Mouse (Mus musculus) MEL (cell line): ENCODE results near the gene Mad2l1bp. TPM values are rescaled to one million over a fixed set of nuclear protein-coding genes. Genes with fewer than 3 reads are reported as not detected.
A peak's percentile ranks its signal among the peaks of the same experiment; 100 is the strongest.

Experiments used
- DNase-seq: peaks from one replicate; pipeline ENCODE4 v3.0.0; 2011; ENCODE audit warnings: low read depth, low spot score
- H3K27ac ChIP-seq: 2 replicates; pipeline ENCODE4 v1.5.1; 2012; ENCODE audit warnings: low read depth, mild to moderate bottlenecking, control low read depth, low read length, moderate library complexity; ENCODE audit not compliant: control insufficient read depth
- H3K27me3 ChIP-seq, 2 experiments: fragments of 150-350 bp in 1 of 2; sonication (generic) in 1 of 2; 2 replicates each; pipeline ENCODE4 v1.6.1; 2012; ENCODE audit warnings: low read length in 2 of 2, mild to moderate bottlenecking in 2 of 2, improper control_type of control experiment in 1 of 2, moderate library complexity in 1 of 2; ENCODE audit not compliant: insufficient read depth in 2 of 2, control insufficient read depth in 1 of 2
- H3K36me3 ChIP-seq, 2 experiments: 2 replicates each; pipeline ENCODE4 v1.6.1; 2012 to 2014; ENCODE audit warnings: low read length in 2 of 2, improper control_type of control experiment in 1 of 2, inconsistent platforms in 1 of 2, mild to moderate bottlenecking in 1 of 2; ENCODE audit not compliant: insufficient read depth in 2 of 2, control insufficient read depth in 1 of 2
- H3K4me1 ChIP-seq, 2 experiments: fragments of 150-350 bp in 1 of 2; sonication (generic) in 1 of 2; 2 replicates each; pipeline ENCODE4 v1.6.1; 2012; ENCODE audit warnings: low read length in 2 of 2, improper control_type of control experiment in 1 of 2, mild to moderate bottlenecking in 1 of 2; ENCODE audit not compliant: insufficient read depth in 2 of 2, control insufficient read depth in 1 of 2
- H3K4me3 ChIP-seq, 2 experiments: fragments of 150-350 bp in 1 of 2; sonication (generic) in 1 of 2; 2 replicates each; pipeline ENCODE4 v1.5.1; 2012; ENCODE audit warnings: low read depth in 2 of 2, low read length in 2 of 2, mild to moderate bottlenecking in 2 of 2, moderate library complexity in 2 of 2, control low read depth in 1 of 2, improper control_type of control experiment in 1 of 2; ENCODE audit not compliant: control insufficient read depth in 1 of 2, insufficient read depth in 1 of 2
- H3K79me2 ChIP-seq: 2 replicates; pipeline ENCODE4 v1.6.1; 2012; ENCODE audit warnings: mild to moderate bottlenecking, low read length, moderate library complexity; ENCODE audit not compliant: control insufficient read depth, poor library complexity, insufficient read depth
- H3K9ac ChIP-seq: 2 replicates; pipeline ENCODE4 v1.6.1; 2012; ENCODE audit warnings: low read depth, mild to moderate bottlenecking, control low read depth, low read length, moderate library complexity; ENCODE audit not compliant: control insufficient read depth, poor library complexity, severe bottlenecking
- H3K9me3 ChIP-seq: fragments of 150-350 bp; sonication (generic); replicated peaks from 2 replicates; pipeline ENCODE4 v1.6.1; 2012; ENCODE audit warnings: mild to moderate bottlenecking, low read length, improper control_type of control experiment, moderate library complexity; ENCODE audit not compliant: insufficient read depth
- E2F4 ChIP-seq: IDR thresholded peaks from 2 replicates; pipeline ENCODE4 v1.6.1; 2011; ENCODE audit warnings: low read depth, low read length, improper control_type of control experiment, borderline replicate concordance
- ELF1 ChIP-seq: IDR thresholded peaks from 2 replicates; pipeline ENCODE4 v1.6.1; 2014; ENCODE audit warnings: low read depth, mild to moderate bottlenecking, inconsistent platforms, low read length, improper control_type of control experiment, moderate library complexity
- EP300 ChIP-seq, 2 experiments: IDR thresholded peaks; 2 replicates each; pipeline ENCODE4 v1.6.1; 2011; ENCODE audit warnings: improper control_type of control experiment in 2 of 2, low read length in 2 of 2, low read depth in 1 of 2, mild to moderate bottlenecking in 1 of 2
- ETS1 ChIP-seq: IDR thresholded peaks from 2 replicates; pipeline ENCODE4 v1.6.1; 2012; ENCODE audit warnings: low read depth, mild to moderate bottlenecking, inconsistent platforms, low read length, improper control_type of control experiment, moderate library complexity
- MAX ChIP-seq: IDR thresholded peaks from 2 replicates; pipeline ENCODE4 v1.6.1; 2011; ENCODE audit warnings: low read length, improper control_type of control experiment
- MEF2A ChIP-seq: IDR thresholded peaks from 2 replicates; pipeline ENCODE4 v1.6.1; 2014; ENCODE audit warnings: low read depth, mild to moderate bottlenecking, inconsistent platforms, low read length, improper control_type of control experiment; ENCODE audit not compliant: poor library complexity, insufficient replicate concordance, severe bottlenecking; ENCODE audit errors: extremely low read depth
- MYC ChIP-seq: IDR thresholded peaks from 2 replicates; pipeline ENCODE4 v1.6.1; 2011; ENCODE audit warnings: low read depth, mild to moderate bottlenecking, low read length, improper control_type of control experiment, moderate library complexity
- NELFE ChIP-seq: IDR thresholded peaks from 2 replicates; pipeline ENCODE4 v1.6.1; 2011; ENCODE audit warnings: low read depth, low read length, improper control_type of control experiment
- POLR2A ChIP-seq, 2 experiments: IDR thresholded peaks; 2 replicates each; pipeline ENCODE4 v1.6.1; 2011 to 2012; ENCODE audit warnings: low read length in 2 of 2, mild to moderate bottlenecking in 2 of 2, control low read depth in 1 of 2, improper control_type of control experiment in 1 of 2, low read depth in 1 of 2, moderate library complexity in 1 of 2; ENCODE audit not compliant: control insufficient read depth in 1 of 2, insufficient read depth in 1 of 2, poor library complexity in 1 of 2
- RAD21 ChIP-seq: IDR thresholded peaks from 2 replicates; pipeline ENCODE4 v1.6.1; 2011; ENCODE audit warnings: mild to moderate bottlenecking, low read depth, low read length, improper control_type of control experiment
- SMC3 ChIP-seq: IDR thresholded peaks from 2 replicates; pipeline ENCODE4 v1.6.1; 2011; ENCODE audit warnings: low read depth, low read length, improper control_type of control experiment
- TAL1 ChIP-seq: IDR thresholded peaks from 2 replicates; pipeline ENCODE4 v1.6.1; 2012; ENCODE audit warnings: mild to moderate bottlenecking, inconsistent platforms, low read length, moderate library complexity, mixed read lengths
- TBP ChIP-seq: IDR thresholded peaks from 2 replicates; pipeline ENCODE4 v1.8.0; 2011; ENCODE audit warnings: low read depth, low read length, improper control_type of control experiment
- UBTF ChIP-seq: IDR thresholded peaks from 2 replicates; pipeline ENCODE4 v1.6.1; 2012; ENCODE audit warnings: low read depth, mild to moderate bottlenecking, inconsistent platforms, low read length, improper control_type of control experiment, moderate library complexity, borderline replicate concordance; ENCODE audit not compliant: insufficient read depth
- USF2 ChIP-seq, 2 experiments: IDR thresholded peaks; 2 replicates each; pipeline ENCODE4 v1.6.1; 2011 to 2012; ENCODE audit warnings: improper control_type of control experiment in 2 of 2, low read length in 2 of 2, borderline replicate concordance in 1 of 2, inconsistent platforms in 1 of 2, low read depth in 1 of 2, mild to moderate bottlenecking in 1 of 2; ENCODE audit not compliant: insufficient read depth in 1 of 2
- polyA plus RNA-seq, 2 experiments: library from polyadenylated mRNA; stranded (reverse) in 1 of 2; unstranded in 1 of 2; fragments of >175 nt in 1 of 2; fragments of >200 nt in 1 of 2; gene quantifications; 2 replicates each; pipeline versions ENCODE4 v1.2.1 to v1.2.4; 2012; ENCODE audit warnings: low replicate concordance in 2 of 2, low read depth in 1 of 2; ENCODE audit not compliant: insufficient read length in 2 of 2, insufficient read depth in 1 of 2, missing spikeins in 1 of 2
- total RNA-seq: library from RNA; depleted of rRNA; stranded (reverse); fragments of 300-350 nt; gene quantifications from 2 replicates; pipeline ENCODE4 v1.2.3, GENCODE M21; 2012

Mad2l1bp gene
- total and polyA plus RNA-seq, 3 experiments, result 14.1 to 23.1 TPM; not detected in 1

GRCm38 (mm10) chr17:46102608-46103159 is 50.7 kb downstream of the Mad2l1bp start:
- peak; percentile 28; the same call in 1 of the 2 replicates for TF ChIP-seq SMC3
- TF ChIP-seq TAL1, result no peak
- TF ChIP-seq ELF1, result no peak
- TF ChIP-seq ETS1, result no peak
- no peak for TF ChIP-seq UBTF
- TF ChIP-seq MEF2A, result no peak
- TF ChIP-seq, all 39 proteins: peak for 1
- no peak overlapping the region for H3K4me3 ChIP-seq
- peaks cover under 1 to 6% of the 10 kb centered on the region in 2 experiments; a peak in 2 of 4 replicates for H3K4me1 ChIP-seq
- H3K36me3 ChIP-seq, result no peaks in the 10 kb centered on the region
- H3K27ac ChIP-seq, result no peak overlapping the region
- H3K79me2 ChIP-seq, result no peaks in the 10 kb centered on the region
- H3K9ac ChIP-seq, result no peak overlapping the region
- H3K27me3 ChIP-seq, result no peaks in the 10 kb centered on the region
- no peaks in the 10 kb centered on the region for H3K9me3 ChIP-seq
- DNase-seq, result no peak

GRCm38 (mm10) chr17:46101906-46102305 is 51.4 kb downstream of the Mad2l1bp start:
- DNase-seq, result no peak
- Histone ChIP-seq H3K9me3 (no peaks in the 10 kb centered on the region), H3K79me2 (no peaks in the 10 kb centered on the region), H3K27me3 (no peaks in the 10 kb centered on the region), H3K36me3 (no peaks in the 10 kb centered on the region), H3K9ac (no peak overlapping the region), H3K27ac (no peak overlapping the region), H3K4me3 (no peak overlapping the region), H3K4me1 (peaks cover 3 to 6% of the 10 kb centered on the region in 2 experiments; a peak in 2 of 4 replicates)
- no peak for TF ChIP-seq NELFE
- TF ChIP-seq MYC, result no peak

- Histone ChIP-seq H3K79me2 (no peaks in the 10 kb centered on the region), H3K36me3 (no peaks in the 10 kb centered on the region), H3K9ac (no peak overlapping the region), H3K27ac (no peak overlapping the region), H3K4me3 (no peak overlapping the region), H3K27me3 (no peaks in the 10 kb centered on the region), H3K9me3 (no peaks in the 10 kb centered on the region), H3K4me1 (peaks cover 3 to 6% of the 10 kb centered on the region in 2 experiments; a peak in 2 of 4 replicates)
- no peak for TF ChIP-seq MYC
- no peak for TF ChIP-seq RAD21
- no peak for TF ChIP-seq MAX
- TF ChIP-seq USF2 (IDR thresholded peaks at IDR 0.05; ENCODE audit: borderline replicate concordance in 1 of 2, insufficient read depth in 1 of 2, low read depth in 1 of 2, low read length in 2 of 2), result no peak
- no peak for TF ChIP-seq ELF1
- TF ChIP-seq E2F4, result no peak
- TF ChIP-seq POLR2A (IDR thresholded peaks at IDR 0.05; ENCODE audit: control insufficient read depth in 1 of 2, insufficient read depth in 1 of 2, low read depth in 1 of 2, low read length in 2 of 2, poor library complexity in 1 of 2), result no peak
- TF ChIP-seq EP300 (IDR thresholded peaks at IDR 0.05; ENCODE audit: low read depth in 1 of 2, low read length in 2 of 2), result 0 out of 4 replicates have a peak, but pooled peaks of 1 of the 2 experiments have one; percentile 5
- no peak for TF ChIP-seq TBP
- DNase-seq, result peak; percentile 49
Observed at GRCm38 (mm10) chr17:46098525-46098924, 54.8 kb downstream of the Mad2l1bp start.
